Mouse (Mus musculus): ENCODE data around the gene Timeless.
"Not testable (repeated sequence)": the region's sequence is repeated elsewhere in the genome, so short reads cannot be mapped to it uniquely, and the experiment has no call there.

The Timeless gene

GRCm38 (mm10) chr10:128231697-128232419 is at the start of gene Timeless:
Gene Timeless, plus strand, starts transcription at chr10:128232065.
- DNase-seq (ENCODE audit: low spot score in 2 of 2), result peak; percentile 81 to 84

GRCm38 (mm10) chr10:128184296-128184695 is 47.6 kb upstream of the Timeless start:
- no peak for DNase-seq (ENCODE audit: low spot score in 2 of 2)

GRCm38 (mm10) chr10:128185277-128185940 is 46.5 kb upstream of the Timeless start:
- DNase-seq (ENCODE audit: low spot score in 2 of 2), result no peak

GRCm38 (mm10) chr10:128185959-128186358 is 45.9 kb upstream of the Timeless start:
- peak; percentile 66 to 77 for DNase-seq (ENCODE audit: low spot score in 2 of 2)

GRCm38 (mm10) chr10:128187181-128187605 is 44.7 kb upstream of the Timeless start:
- DNase-seq (ENCODE audit: low spot score in 2 of 2), result no peak

- DNase-seq (ENCODE audit: low spot score in 2 of 2), result peak; percentile 31 to 81
Measured at GRCm38 (mm10) chr10:128188242-128188877, 43.5 kb upstream of the Timeless start.

- DNase-seq (ENCODE audit: low spot score in 2 of 2), result no peak
Measured at GRCm38 (mm10) chr10:128191472-128191871, 40.4 kb upstream of the Timeless start.

GRCm38 (mm10) chr10:128192030-128192766 is 39.7 kb upstream of the Timeless start:
- not testable (repeated sequence) for DNase-seq (ENCODE audit: low spot score in 2 of 2)

- DNase-seq (ENCODE audit: low spot score in 2 of 2), result no peak
Measured at GRCm38 (mm10) chr10:128193113-128193512, 38.8 kb upstream of the Timeless start.

GRCm38 (mm10) chr10:128194024-128194550 is 37.8 kb upstream of the Timeless start, which contains the start of gene Gls2:
Gene Gls2, plus strand, starts transcription at chr10:128194457.
- peak; percentile 92 to 97 for DNase-seq (ENCODE audit: low spot score in 2 of 2)

- DNase-seq (ENCODE audit: low spot score in 2 of 2), result peak in 1 of 2 experiments; percentile 61
Measured at GRCm38 (mm10) chr10:128194551-128195461, 37.1 kb upstream of the Timeless start.

- DNase-seq (ENCODE audit: low spot score in 2 of 2), result no peak
Measured at GRCm38 (mm10) chr10:128201856-128202255, 30.0 kb upstream of the Timeless start.

GRCm38 (mm10) chr10:128204941-128205340 is 26.9 kb upstream of the Timeless start:
- DNase-seq (ENCODE audit: low spot score in 2 of 2), result no peak

- no peak for DNase-seq (ENCODE audit: low spot score in 2 of 2)
Measured at GRCm38 (mm10) chr10:128208326-128208725, 23.5 kb upstream of the Timeless start.

- no peak for DNase-seq (ENCODE audit: low spot score in 2 of 2)
Measured at GRCm38 (mm10) chr10:128209311-128210009, 22.4 kb upstream of the Timeless start.

GRCm38 (mm10) chr10:128210131-128210530 is 21.7 kb upstream of the Timeless start:
- DNase-seq (ENCODE audit: low spot score in 2 of 2), result no peak

GRCm38 (mm10) chr10:128210954-128211353 is 20.9 kb upstream of the Timeless start:
- DNase-seq (ENCODE audit: low spot score in 2 of 2), result no peak

- peak; percentile 83 to 93 for DNase-seq (ENCODE audit: low spot score in 2 of 2)
Measured at GRCm38 (mm10) chr10:128211390-128212108, 20.3 kb upstream of the Timeless start, which contains the start of gene Spryd4. Gene Spryd4, minus strand, starts transcription at chr10:128211807.

GRCm38 (mm10) chr10:128212148-128212547 is 19.7 kb upstream of the Timeless start:
- DNase-seq (ENCODE audit: low spot score in 2 of 2), result no peak
